Mouse (Mus musculus): ENCODE measurements at regions not wholly inside any gene's neighbourhood (a gene's known extent, or its start where the extent isn't known, plus 50 kb on each side); places are given as distances from the start of the nearest gene placed in this dataset.

DNA sequence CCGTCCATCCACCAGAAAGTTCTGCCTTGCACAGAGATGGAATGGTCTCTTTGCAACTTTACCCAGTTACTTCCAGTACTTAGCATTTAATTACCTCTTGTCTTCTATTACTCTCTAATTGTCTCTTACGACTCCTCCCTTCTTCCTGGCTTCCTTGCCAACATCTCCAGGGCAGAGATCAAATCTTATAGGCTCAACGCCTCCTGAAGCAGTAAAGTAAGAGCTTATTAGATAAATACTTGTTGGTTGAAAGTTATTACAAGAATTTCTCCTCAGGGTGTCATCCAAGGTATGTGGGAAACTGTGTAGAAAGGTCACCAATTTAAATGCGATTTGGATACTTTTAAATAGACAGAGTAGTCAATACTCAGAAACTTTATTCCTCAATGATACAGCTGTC is 528.8 kb downstream of the 1810013L24Rik start:
- Histone ChIP-seq H3K27ac (replicated peaks) (no peak overlapping the region), H3K4me2 (replicated peaks) (no peak overlapping the region), H3K9ac (no peak overlapping the region), H3K4me1 (no peaks in the 10 kb centered on the region), H3K27me3 (no peaks in the 10 kb centered on the region), H3K9me3 (replicated peaks) (no peaks in the 10 kb centered on the region), H3K36me3 (no peaks in the 10 kb centered on the region), H3K4me3 (replicated peaks) (no peak overlapping the region)
- no peak for ATAC-seq (ENCODE audit: insufficient number of reproducible peaks, low FRiP score, low TSS enrichment, low read depth)
- 59% methylated on average over 4 of the region's 4 CpGs for WGBS

DNA sequence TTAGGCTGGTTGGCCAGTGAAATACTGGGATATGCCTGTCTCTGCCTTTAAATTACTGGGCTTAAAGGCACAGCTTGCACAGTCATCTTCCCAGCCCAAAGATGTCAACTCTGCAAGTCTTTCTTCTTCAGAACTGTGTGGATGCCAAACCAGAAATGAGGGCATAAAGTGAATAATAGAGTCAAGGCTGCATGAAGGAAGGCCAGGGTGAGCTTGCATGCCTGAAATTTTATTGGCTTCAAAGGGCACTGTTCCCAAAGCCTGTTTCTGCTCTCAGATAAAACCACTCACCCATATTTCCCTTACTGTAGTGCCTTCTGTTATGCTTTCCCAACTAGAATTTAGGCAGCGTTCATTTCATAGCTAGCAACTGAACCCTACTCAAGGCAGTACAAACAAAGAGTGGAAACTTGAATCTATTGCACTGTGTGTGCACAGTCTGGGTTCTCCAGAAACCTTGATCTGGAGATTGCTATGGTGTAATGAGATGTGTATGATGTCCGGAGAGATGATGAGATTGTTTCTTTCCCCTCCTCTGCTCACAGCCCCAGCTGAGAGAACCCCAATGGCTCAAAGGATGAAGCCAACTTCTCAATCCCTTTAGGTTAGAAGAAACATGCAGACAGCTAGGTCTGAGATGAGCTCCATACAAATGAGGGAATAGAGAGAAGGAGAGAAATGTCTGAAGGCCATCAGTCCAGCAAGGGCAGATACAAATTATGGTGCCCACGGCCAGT is 529.7 kb downstream of the 1810013L24Rik start:
- Histone ChIP-seq H3K4me3 (replicated peaks) (no peak overlapping the region), H3K4me2 (replicated peaks) (no peak overlapping the region), H3K27ac (replicated peaks) (no peak overlapping the region), H3K4me1 (no peaks in the 10 kb centered on the region), H3K9me3 (replicated peaks) (no peaks in the 10 kb centered on the region), H3K27me3 (no peaks in the 10 kb centered on the region), H3K9ac (no peak overlapping the region), H3K36me3 (no peaks in the 10 kb centered on the region)
- 76% methylated on average over 3 of the region's 3 CpGs for WGBS
- ATAC-seq (ENCODE audit: insufficient number of reproducible peaks, low FRiP score, low TSS enrichment, low read depth): no peak

DNA sequence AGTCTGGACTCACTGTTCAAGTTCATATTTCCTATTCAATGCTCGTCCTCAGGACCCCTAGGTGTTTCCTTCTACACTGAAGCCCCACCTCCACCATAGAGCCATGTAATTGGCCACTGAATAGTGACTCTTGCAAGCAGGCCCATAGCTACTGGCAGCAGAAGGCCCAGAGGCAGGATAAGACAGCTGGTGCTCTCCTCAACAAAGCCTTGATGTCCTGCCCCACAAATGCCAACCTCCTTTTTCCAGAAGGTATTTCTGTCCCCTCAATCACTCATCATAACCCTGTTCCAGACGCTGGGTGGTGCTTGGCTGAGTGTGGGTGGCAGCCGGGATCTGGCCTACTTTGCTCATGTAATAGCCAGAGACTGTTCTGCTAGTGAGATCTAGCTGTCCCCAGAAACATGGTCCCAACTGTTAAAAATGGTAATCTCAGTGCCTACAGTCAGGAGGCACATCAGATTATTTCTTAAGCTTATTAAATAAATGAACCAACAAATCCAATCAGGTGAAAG is 530.9 kb downstream of the 1810013L24Rik start:
- Histone ChIP-seq H3K4me1 (no peaks in the 10 kb centered on the region), H3K9ac (no peak overlapping the region), H3K36me3 (no peaks in the 10 kb centered on the region), H3K27me3 (no peaks in the 10 kb centered on the region), H3K27ac (replicated peaks) (no peak overlapping the region), H3K4me3 (replicated peaks) (no peak overlapping the region), H3K4me2 (replicated peaks) (no peak overlapping the region), H3K9me3 (replicated peaks) (no peaks in the 10 kb centered on the region)
- 76% methylated on average over 3 of the region's 3 CpGs for WGBS
- ATAC-seq (ENCODE audit: insufficient number of reproducible peaks, low FRiP score, low TSS enrichment, low read depth): no peak

DNA sequence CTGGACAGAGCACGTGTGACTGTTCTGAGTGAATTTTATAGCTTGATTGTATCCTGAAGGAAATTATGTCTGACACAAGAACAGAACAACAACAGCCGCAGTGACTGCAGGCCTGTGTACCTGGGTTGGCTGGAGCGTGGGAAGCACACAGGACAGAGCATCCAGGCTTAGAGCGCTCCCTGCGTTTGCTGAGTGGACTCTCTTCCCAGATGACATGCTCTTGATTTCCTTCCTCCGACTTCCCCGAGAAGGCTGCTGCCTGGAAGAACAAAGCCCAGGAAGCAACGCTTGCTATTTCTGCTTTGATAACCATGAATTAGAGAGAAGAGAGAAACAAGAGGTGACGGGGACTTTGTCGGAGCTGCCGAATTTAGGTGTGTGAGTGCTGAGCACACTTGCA is 532.2 kb downstream of the 1810013L24Rik start:
- no peaks in the 10 kb centered on the region for H3K4me1 ChIP-seq
- ATAC-seq (ENCODE audit: insufficient number of reproducible peaks, low FRiP score, low TSS enrichment, low read depth): no peak
- WGBS: 49% methylated on average over 11 of the region's 11 CpGs
- no peaks in the 10 kb centered on the region for H3K36me3 ChIP-seq
- no peak overlapping the region for H3K4me3 ChIP-seq (replicated peaks)
- H3K4me2 ChIP-seq (replicated peaks): no peak overlapping the region
- no peaks in the 10 kb centered on the region for H3K9me3 ChIP-seq (replicated peaks)
- no peak overlapping the region for H3K9ac ChIP-seq
- no peaks in the 10 kb centered on the region for H3K27me3 ChIP-seq
- H3K27ac ChIP-seq (replicated peaks): no peak overlapping the region

DNA sequence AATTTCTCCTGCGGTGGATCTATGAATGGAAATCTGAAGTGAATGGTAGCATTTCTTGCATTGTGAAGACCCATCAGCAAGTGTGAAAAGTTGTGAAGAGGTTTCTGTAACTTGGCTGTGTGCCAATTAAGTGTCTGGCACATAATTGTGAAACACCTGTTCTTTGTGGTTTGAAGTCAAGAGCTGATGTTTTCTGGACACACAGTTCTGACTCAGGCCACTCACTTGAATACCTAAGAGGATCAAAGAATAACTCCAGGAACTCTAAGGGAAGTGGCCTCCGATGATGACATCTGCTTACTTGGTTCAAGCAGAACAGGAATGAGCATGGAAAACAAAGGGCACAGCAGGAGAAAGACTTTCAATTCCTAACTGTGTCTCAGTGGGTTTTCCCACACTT is 534.2 kb downstream of the 1810013L24Rik start:
- Histone ChIP-seq H3K4me3 (replicated peaks) (no peak overlapping the region), H3K27me3 (no peaks in the 10 kb centered on the region), H3K4me1 (no peaks in the 10 kb centered on the region), H3K4me2 (replicated peaks) (no peak overlapping the region), H3K36me3 (no peaks in the 10 kb centered on the region), H3K27ac (replicated peaks) (no peak overlapping the region), H3K9me3 (replicated peaks) (no peaks in the 10 kb centered on the region), H3K9ac (no peak overlapping the region)
- WGBS: 74% methylated on average over 2 of the region's 2 CpGs
- no peak for ATAC-seq (ENCODE audit: insufficient number of reproducible peaks, low FRiP score, low TSS enrichment, low read depth)

DNA sequence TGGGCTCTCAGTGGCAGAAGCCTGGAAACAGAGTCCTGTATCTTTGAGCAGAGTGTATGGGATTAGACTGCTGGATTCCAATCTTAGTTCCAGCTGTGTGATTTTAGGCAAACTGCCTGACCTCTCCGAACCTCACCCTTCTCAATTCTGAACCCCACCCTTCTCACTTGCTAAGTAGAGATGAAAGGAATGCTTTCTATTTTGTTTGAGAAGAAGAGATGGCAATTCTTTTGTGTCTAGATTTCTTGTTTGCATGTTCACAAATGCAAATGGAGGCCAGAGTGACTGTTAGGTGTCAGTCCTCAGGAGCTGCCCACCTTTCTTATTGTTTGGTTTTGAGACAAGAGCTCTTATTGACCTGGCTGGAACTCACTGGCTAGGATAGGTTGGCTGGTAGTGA is 561.1 kb downstream of the 1810013L24Rik start:
- H3K9me3 ChIP-seq (replicated peaks): no peaks in the 10 kb centered on the region
- WGBS: 31% methylated on average over 1 of the region's 1 CpGs
- no peak for ATAC-seq (ENCODE audit: insufficient number of reproducible peaks, low FRiP score, low TSS enrichment, low read depth)

DNA sequence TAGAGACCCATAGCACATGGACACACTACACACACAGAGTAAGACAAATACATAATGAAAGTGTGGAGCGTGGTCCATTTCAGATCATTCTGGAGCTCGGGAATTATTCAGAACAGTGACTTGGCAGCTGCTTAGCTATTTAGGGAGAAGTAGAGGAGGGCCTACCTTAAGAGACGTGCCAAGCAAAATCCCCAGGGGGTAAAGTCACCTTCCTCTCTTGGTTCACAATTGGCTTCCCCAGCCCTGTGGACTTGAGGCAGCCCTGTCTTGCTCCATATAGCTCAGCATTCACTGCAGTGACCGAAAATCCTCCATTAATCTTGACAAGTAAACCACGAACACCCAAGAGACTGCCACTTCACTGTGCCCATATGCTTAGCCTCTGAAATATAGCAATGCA is 574.8 kb downstream of the 1810013L24Rik start:
- Histone ChIP-seq H3K4me3 (replicated peaks) (no peak overlapping the region), H3K27me3 (no peaks in the 10 kb centered on the region), H3K9ac (no peak overlapping the region), H3K4me2 (replicated peaks) (no peak overlapping the region), H3K4me1 (no peaks in the 10 kb centered on the region), H3K27ac (replicated peaks) (no peak overlapping the region), H3K9me3 (replicated peaks) (no peaks in the 10 kb centered on the region), H3K36me3 (no peaks in the 10 kb centered on the region)
- no peak for ATAC-seq (ENCODE audit: insufficient number of reproducible peaks, low FRiP score, low TSS enrichment, low read depth)
- WGBS: 75% methylated on average over 5 of the region's 5 CpGs

More for the DNA sequence above, 561.1 kb downstream of the 1810013L24Rik start:
- no peak overlapping the region for H3K9ac ChIP-seq
- H3K36me3 ChIP-seq: no peaks in the 10 kb centered on the region
- H3K4me2 ChIP-seq (replicated peaks): no peak overlapping the region
- no peak overlapping the region for H3K27ac ChIP-seq (replicated peaks)
- H3K27me3 ChIP-seq: no peaks in the 10 kb centered on the region
- H3K4me3 ChIP-seq (replicated peaks): no peak overlapping the region
- no peaks in the 10 kb centered on the region for H3K4me1 ChIP-seq

DNA sequence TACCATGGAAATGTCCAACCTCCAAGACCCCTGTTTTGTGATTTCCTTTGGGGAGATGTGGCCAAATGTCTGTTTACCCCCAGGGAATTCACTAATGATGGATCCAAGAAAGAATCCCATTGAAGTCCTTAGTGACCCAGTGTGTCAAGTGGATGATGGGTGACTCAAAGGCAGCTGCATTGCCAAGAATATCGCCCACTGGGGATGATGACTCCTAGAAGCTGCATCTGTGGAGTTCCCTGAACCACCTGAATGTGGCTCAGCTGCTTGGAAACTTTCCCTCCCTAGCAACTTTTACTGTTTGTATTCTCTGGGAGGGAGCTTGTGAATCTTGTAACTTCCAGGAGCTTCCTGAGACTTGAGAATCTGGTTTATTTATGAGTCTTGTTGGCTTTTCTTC is 578.3 kb downstream of the 1810013L24Rik start:
- 86% methylated on average over 1 of the region's 1 CpGs for WGBS
- Histone ChIP-seq H3K36me3 (no peaks in the 10 kb centered on the region), H3K9me3 (replicated peaks) (no peaks in the 10 kb centered on the region), H3K4me1 (no peaks in the 10 kb centered on the region), H3K27ac (replicated peaks) (no peak overlapping the region), H3K4me3 (replicated peaks) (no peak overlapping the region), H3K27me3 (no peaks in the 10 kb centered on the region), H3K9ac (no peak overlapping the region), H3K4me2 (replicated peaks) (no peak overlapping the region)
- ATAC-seq (ENCODE audit: insufficient number of reproducible peaks, low FRiP score, low TSS enrichment, low read depth): no peak

DNA sequence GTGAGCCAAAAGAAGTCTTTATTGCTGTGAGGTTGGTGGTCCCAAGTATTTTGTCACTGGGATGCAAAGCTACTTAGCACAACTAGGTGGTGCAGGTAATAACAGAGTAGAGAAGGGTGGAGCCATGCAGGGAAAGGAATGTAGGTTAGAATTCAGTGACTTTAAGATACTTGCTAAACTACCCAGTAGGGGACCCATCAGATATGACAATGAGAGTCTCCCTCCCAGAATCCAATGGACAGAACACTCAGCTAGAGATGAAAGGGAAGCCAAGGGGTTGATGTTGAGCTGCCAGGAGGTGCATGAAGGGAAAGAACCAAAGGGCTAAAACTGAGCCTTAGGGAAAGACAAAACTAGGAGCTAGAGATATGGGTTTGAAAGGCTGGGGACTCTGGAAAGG is 564.9 kb downstream of the Grin2a start:
- ATAC-seq (ENCODE audit: insufficient number of reproducible peaks, low FRiP score, low TSS enrichment, low read depth): no peak
- Histone ChIP-seq H3K4me3 (replicated peaks) (no peak overlapping the region), H3K27me3 (no peaks in the 10 kb centered on the region), H3K27ac (replicated peaks) (no peak overlapping the region), H3K9me3 (replicated peaks) (no peaks in the 10 kb centered on the region), H3K4me2 (replicated peaks) (no peak overlapping the region), H3K9ac (no peak overlapping the region), H3K36me3 (no peaks in the 10 kb centered on the region), H3K4me1 (no peaks in the 10 kb centered on the region)

DNA sequence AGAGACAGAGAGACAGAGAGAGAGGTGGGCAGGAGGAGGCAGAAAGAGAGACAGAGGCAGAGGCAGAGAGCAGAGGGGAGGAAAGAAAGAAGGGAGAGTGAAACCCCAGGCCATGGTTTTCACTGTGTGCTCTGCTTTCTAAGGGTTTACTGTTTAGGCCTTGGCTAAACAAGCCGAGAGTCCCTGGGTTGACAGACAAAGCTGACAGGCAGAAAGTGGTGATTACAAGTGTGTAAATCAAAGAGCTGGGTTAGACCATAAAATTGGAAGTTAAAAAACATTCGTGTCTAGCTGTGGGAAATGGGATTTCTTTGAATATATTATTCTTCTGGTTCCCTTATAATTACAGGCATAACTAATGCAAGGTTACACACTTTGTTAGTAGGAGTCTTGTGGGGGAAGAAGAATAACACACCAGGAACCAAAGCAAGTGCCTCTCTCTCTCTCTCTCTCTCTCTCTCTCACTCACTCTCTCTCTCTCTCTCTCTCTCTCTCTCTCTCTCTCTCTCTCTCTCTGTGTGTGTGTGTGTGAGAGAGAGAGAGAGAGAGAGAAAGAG is 556.0 kb downstream of the Grin2a start:
- Histone ChIP-seq H3K4me1 (no peaks in the 10 kb centered on the region), H3K4me3 (replicated peaks) (no peak overlapping the region), H3K27ac (replicated peaks) (no peak overlapping the region), H3K36me3 (no peaks in the 10 kb centered on the region), H3K4me2 (replicated peaks) (no peak overlapping the region), H3K9ac (no peak overlapping the region), H3K9me3 (replicated peaks) (no peaks in the 10 kb centered on the region), H3K27me3 (no peaks in the 10 kb centered on the region)
- ATAC-seq (ENCODE audit: insufficient number of reproducible peaks, low FRiP score, low TSS enrichment, low read depth): no peak
- WGBS: 17% methylated on average over 2 of the region's 2 CpGs

DNA sequence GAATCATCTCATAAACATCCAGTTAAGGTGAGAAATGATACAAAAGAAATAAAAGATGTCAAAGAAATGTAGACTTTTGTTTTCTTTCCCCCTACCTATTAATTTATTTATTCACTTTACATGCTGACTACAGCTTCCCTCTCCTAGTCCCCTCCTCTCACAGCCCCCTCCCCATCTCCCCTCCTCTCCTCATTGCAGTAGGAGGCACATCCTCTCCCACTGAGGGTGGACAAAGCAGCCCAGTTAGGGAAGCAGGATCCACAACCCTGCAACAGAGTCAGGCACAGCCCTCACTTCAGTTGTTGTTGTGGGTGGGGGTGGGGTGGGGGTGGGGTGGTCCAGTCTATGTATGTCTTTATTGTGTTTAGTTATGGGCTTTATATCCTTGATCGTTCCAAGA is 555.5 kb downstream of the Grin2a start:
- WGBS: 81% methylated on average over 1 of the region's 1 CpGs
- no peak overlapping the region for H3K4me2 ChIP-seq (replicated peaks)
- H3K27ac ChIP-seq (replicated peaks): no peak overlapping the region
- H3K36me3 ChIP-seq: no peaks in the 10 kb centered on the region
- ATAC-seq (ENCODE audit: insufficient number of reproducible peaks, low FRiP score, low TSS enrichment, low read depth): no peak
- no peaks in the 10 kb centered on the region for H3K27me3 ChIP-seq
- no peak overlapping the region for H3K4me3 ChIP-seq (replicated peaks)
- H3K9me3 ChIP-seq (replicated peaks): no peaks in the 10 kb centered on the region
- H3K9ac ChIP-seq: no peak overlapping the region
- H3K4me1 ChIP-seq: no peaks in the 10 kb centered on the region

DNA sequence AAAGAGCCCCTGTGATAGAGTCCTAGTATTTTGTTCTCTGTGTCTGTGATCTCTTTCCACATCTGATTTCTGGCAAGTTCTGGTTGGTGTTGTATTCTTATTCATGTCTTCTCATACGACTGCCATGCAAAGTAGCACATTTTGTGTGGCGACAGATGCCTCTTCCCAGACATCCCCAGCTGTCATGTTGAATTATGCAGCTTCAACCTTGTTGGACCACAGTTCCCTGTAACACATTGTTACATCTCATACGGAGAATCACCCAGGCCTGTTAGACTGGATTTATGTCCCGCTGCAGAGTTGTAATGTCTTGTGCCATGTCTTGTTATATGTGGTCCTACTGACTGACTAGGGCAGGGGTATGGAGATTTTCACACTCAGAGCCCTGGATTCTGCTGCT is 543.3 kb downstream of the Grin2a start:
- Histone ChIP-seq H3K27me3 (no peaks in the 10 kb centered on the region), H3K9ac (no peak overlapping the region), H3K9me3 (replicated peaks) (no peaks in the 10 kb centered on the region), H3K4me2 (replicated peaks) (no peak overlapping the region), H3K4me1 (no peaks in the 10 kb centered on the region), H3K27ac (replicated peaks) (no peak overlapping the region), H3K4me3 (replicated peaks) (no peak overlapping the region), H3K36me3 (no peaks in the 10 kb centered on the region)
- no peak for ATAC-seq (ENCODE audit: insufficient number of reproducible peaks, low FRiP score, low TSS enrichment, low read depth)
- WGBS: 65% methylated on average over 4 of the region's 4 CpGs
